Mouse (Mus musculus) fibroblast of lung, adult 2 months (primary cell): ENCODE results near the gene Rhox3a2.
"Not testable (repeated sequence)": the region's sequence is repeated elsewhere in the genome, so short reads cannot be mapped to it uniquely, and the experiment has no call there.

Experiments
- DNase-seq: peaks from one replicate; pipeline ENCODE4 v3.0.0-alpha.2; 2011; ENCODE audit warnings: low read depth

The Rhox3a2 gene

DNA sequence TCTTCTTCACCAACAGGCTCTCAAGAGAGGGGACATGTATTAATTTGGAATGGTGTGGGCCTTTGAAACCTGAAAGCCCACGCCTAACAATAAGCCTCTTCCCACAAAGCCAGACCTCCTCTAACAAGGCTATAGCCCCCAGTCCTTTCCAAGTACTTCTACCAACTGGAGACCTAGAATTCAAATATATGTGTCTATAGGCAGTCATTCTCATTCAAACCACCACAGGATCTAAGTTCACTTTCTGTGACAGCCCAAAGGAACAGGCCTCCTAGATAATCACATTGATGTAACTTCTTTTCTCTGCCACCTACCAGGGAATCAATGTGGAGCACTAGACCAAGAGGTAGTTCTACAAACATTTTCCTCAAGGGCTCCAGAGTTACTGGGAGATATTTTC lies at the start of gene Rhox3a2:
Gene Rhox3a2, plus strand, starts transcription at position 301 of the 400 bp plus-strand sequence.
- DNase-seq = not testable (repeated sequence)

DNA sequence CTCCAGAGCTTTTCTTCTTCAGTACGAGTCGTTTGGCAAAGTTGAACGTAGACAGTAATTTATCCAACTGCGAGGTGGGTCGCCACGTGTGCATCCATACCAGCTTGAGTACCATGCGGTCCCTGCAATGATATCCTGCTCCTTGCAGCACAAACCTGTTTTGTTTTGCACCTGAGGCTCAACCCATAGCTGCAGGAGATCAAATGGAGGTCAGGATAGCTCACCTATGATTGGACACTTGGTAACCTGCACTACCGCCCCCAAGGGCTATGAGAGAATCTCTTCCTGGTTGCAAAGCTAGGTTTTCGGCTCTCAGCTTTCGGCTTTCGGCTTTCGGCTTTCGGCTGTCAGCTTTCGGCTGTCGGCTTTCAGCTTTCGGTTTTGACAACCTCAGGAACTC lies 10.7 kb downstream of the Rhox3a2 start, which contains the start of gene Rhox4a2:
Gene Rhox4a2, plus strand, starts transcription at position 301 of the 400 bp plus-strand sequence.
- DNase-seq = not testable (repeated sequence)

DNA sequence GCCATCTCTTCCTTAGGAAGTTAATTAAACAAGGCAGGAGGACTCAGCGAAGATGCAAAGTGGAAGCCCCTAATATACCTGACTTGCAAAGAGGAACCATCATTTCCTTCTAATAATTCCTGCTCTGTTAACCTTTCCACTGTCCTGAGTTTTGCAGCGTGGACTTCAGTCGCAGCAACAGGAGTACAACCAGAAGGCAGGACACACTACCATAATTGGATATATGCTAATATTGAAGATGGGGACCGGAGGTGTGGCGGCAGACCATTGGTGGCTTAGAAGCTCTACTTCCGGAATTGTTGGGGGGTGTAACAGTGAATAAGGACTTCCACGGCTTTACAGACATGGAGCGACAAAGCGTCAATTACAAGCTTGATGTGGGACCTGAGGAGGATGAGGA lies 31.9 kb downstream of the Rhox3a2 start, which contains the start of gene Rhox2b:
Gene Rhox2b, plus strand, starts transcription at position 301 of the 400 bp plus-strand sequence.
- DNase-seq = not testable (repeated sequence)

DNA sequence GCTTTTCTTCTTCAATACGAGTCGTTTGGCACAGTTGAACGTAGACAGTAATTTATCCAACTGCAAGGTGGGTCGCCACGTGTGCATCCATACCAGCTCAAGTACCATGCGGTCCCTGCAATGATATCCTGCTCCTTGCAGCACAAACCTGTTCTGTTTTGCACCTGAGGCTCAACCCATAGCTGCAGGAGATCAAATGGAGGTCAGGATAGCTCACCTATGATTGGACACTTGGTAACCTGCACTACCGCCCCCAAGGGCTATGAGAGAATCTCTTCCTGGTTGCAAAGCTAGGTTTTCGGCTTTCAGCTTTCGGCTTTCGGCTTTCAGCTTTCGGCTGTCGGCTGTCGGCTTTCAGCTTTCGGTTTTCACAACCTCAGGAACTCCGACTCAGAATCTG lies 52.4 kb downstream of the Rhox3a2 start, which contains the start of gene Rhox4b:
Gene Rhox4b, plus strand, starts transcription at position 301 of the 400 bp plus-strand sequence.
- DNase-seq = not testable (repeated sequence)
